In genomic region chrX:142680391-142681055, GRCm38 (mm10) we compare ENCODE assay signal across 8 mouse cellular contexts. TPM values are rescaled to one million over a fixed set of nuclear protein-coding genes. Genes with fewer than 3 reads are reported as not detected.
A peak's percentile ranks its signal among the peaks of the same experiment; 100 is the strongest.
DNase-seq lines count a peak whose midpoint lies in the region; ATAC-seq lines count a peak whose summit lies in the region.

No protein-coding gene starts in this region.

- peak; percentile 13 for DNase-seq in ovary, postnatal 10 days (ENCODE audit: low spot score)
- no peak for DNase-seq in ovary, adult 18-20 months (ENCODE audit: low spot score)
- DNase-seq in adipocyte (ENCODE audit: low spot score): peak; percentile 53
- DNase-seq in hindbrain, embryonic 14.5 days (ENCODE audit: low spot score): no peak
- peak; percentile 72 for DNase-seq in liver, embryonic 11.5 days (ENCODE audit: low spot score)

- no peak overlapping the region for H3K9ac ChIP-seq in embryonic facial prominence, embryonic 15.5 days
- H3K9ac ChIP-seq in hindbrain, embryonic 14.5 days: 0 out of 2 replicates have a peak overlapping the region, but pooled peaks have one; percentile 71
- H3K9ac ChIP-seq in liver, embryonic 11.5 days (ENCODE audit: low read depth, low read length): peak overlapping the region; percentile 59; the same call in 1 of the 2 replicates
- H3K9ac ChIP-seq in neural tube, embryonic 13.5 days: peak overlapping the region; percentile 79

- H3K36me3 ChIP-seq in embryonic facial prominence, embryonic 15.5 days: no peaks in the 10 kb centered on the region
- H3K36me3 ChIP-seq in hindbrain, embryonic 14.5 days (replicated peaks; ENCODE audit: control insufficient read depth, insufficient read depth): no peaks in the 10 kb centered on the region
- no peaks in the 10 kb centered on the region for H3K36me3 ChIP-seq in liver, embryonic 11.5 days (ENCODE audit: control insufficient read depth, insufficient read depth, low read length)
- no peaks in the 10 kb centered on the region for H3K36me3 ChIP-seq in neural tube, embryonic 13.5 days

- H3K9me3 ChIP-seq in embryonic facial prominence, embryonic 15.5 days (replicated peaks): no peaks in the 10 kb centered on the region
- no peaks in the 10 kb centered on the region for H3K9me3 ChIP-seq in hindbrain, embryonic 14.5 days (ENCODE audit: control insufficient read depth, low read length)
- no peaks in the 10 kb centered on the region for H3K9me3 ChIP-seq in liver, embryonic 11.5 days (ENCODE audit: control insufficient read depth, low read length)
- H3K9me3 ChIP-seq in neural tube, embryonic 13.5 days: no peaks in the 10 kb centered on the region

- 14% methylated on average over 19 of the region's 19 CpGs for WGBS in embryonic facial prominence, embryonic 15.5 days
- WGBS in hindbrain, embryonic 14.5 days: 24% methylated on average over 19 of the region's 19 CpGs
- WGBS in liver, embryonic 11.5 days: 14% methylated on average over 14 of the region's 19 CpGs
- WGBS in neural tube, embryonic 13.5 days: 12% methylated on average over 19 of the region's 19 CpGs

- no peak for ATAC-seq in embryonic facial prominence, embryonic 15.5 days (ENCODE audit: insufficient number of reproducible peaks, low FRiP score, low TSS enrichment, low read depth)
- ATAC-seq in hindbrain, embryonic 14.5 days (ENCODE audit: low FRiP score): peak; percentile 35
- peak; percentile 10; the same call in 1 of the 2 replicates for ATAC-seq in liver, embryonic 11.5 days (replicated peaks; ENCODE audit: low FRiP score)
- peak; percentile 41 for ATAC-seq in neural tube, embryonic 13.5 days (ENCODE audit: low read depth)
- ATAC-seq in megakaryocyte-erythroid progenitor cell, adult 5-6 weeks (replicated peaks; ENCODE audit: low FRiP score, low TSS enrichment, poor library complexity, severe bottlenecking): no peak

- H3K27ac ChIP-seq in embryonic facial prominence, embryonic 15.5 days (replicated peaks): peak overlapping the region; percentile 95
- peak overlapping the region; percentile 75 for H3K27ac ChIP-seq in hindbrain, embryonic 14.5 days
- H3K27ac ChIP-seq in liver, embryonic 11.5 days (ENCODE audit: low read depth, low read length): peak overlapping the region; percentile 91
- H3K27ac ChIP-seq in neural tube, embryonic 13.5 days (replicated peaks): peak overlapping the region; percentile 90

- peaks cover 11% of the 10 kb centered on the region for H3K27me3 ChIP-seq in embryonic facial prominence, embryonic 15.5 days
- 0 out of 2 replicates have a peak, but pooled peaks cover 6% of the 10 kb centered on the region for H3K27me3 ChIP-seq in hindbrain, embryonic 14.5 days (ENCODE audit: control insufficient read depth, insufficient read depth, low read length)
- H3K27me3 ChIP-seq in liver, embryonic 11.5 days (replicated peaks; ENCODE audit: control insufficient read depth, insufficient read depth, low read length): peaks cover 4% of the 10 kb centered on the region
- H3K27me3 ChIP-seq in neural tube, embryonic 13.5 days: peaks cover 46% of the 10 kb centered on the region

- H3K4me2 ChIP-seq in embryonic facial prominence, embryonic 15.5 days (replicated peaks): peak overlapping the region; percentile 58
- peak overlapping the region; percentile 63 for H3K4me2 ChIP-seq in hindbrain, embryonic 14.5 days (replicated peaks)
- peak overlapping the region; percentile 70 for H3K4me2 ChIP-seq in liver, embryonic 11.5 days
- H3K4me2 ChIP-seq in neural tube, embryonic 13.5 days: peak overlapping the region; percentile 69

- peak overlapping the region; percentile 56 for H3K4me3 ChIP-seq in embryonic facial prominence, embryonic 15.5 days (replicated peaks)
- peak overlapping the region; percentile 58 for H3K4me3 ChIP-seq in hindbrain, embryonic 14.5 days (replicated peaks; ENCODE audit: low read length)
- H3K4me3 ChIP-seq in liver, embryonic 11.5 days (ENCODE audit: low read depth, low read length): peak overlapping the region; percentile 69
- H3K4me3 ChIP-seq in neural tube, embryonic 13.5 days: peak overlapping the region; percentile 57

- H3K4me1 ChIP-seq in embryonic facial prominence, embryonic 15.5 days: peaks cover 11% of the 10 kb centered on the region; the same call in 1 of the 2 replicates
- peaks cover 21% of the 10 kb centered on the region for H3K4me1 ChIP-seq in hindbrain, embryonic 14.5 days (replicated peaks; ENCODE audit: control insufficient read depth, insufficient read depth, low read length)
- peaks cover 20% of the 10 kb centered on the region for H3K4me1 ChIP-seq in liver, embryonic 11.5 days (replicated peaks; ENCODE audit: control insufficient read depth, insufficient read depth, low read length)
- peaks cover 33% of the 10 kb centered on the region for H3K4me1 ChIP-seq in neural tube, embryonic 13.5 days (replicated peaks)

RNA-seq across cellular contexts. Expression of gene Tmem164, which starts 0.7 kb away (rescaled TPM):
- 47.3 and 48.1 TPM in 2 replicates for polyA plus RNA-seq in embryonic facial prominence, embryonic 15.5 days (2015; fragmentation: Nextera tagmentation; extraction: Ambion mirVana)
- 16.6 and 18.7 TPM in 2 replicates for polyA plus RNA-seq in hindbrain, embryonic 14.5 days (2014; fragmentation: Nextera tagmentation; extraction: Ambion mirVana)
- polyA plus RNA-seq in liver, embryonic 11.5 days (2014; fragmentation: Nextera tagmentation; extraction: Ambion mirVana): 43.8 and 46.3 TPM in 2 replicates
- 34.1 and 37.8 TPM in 2 replicates for polyA plus RNA-seq in neural tube, embryonic 13.5 days (2015; fragmentation: Nextera tagmentation; extraction: Ambion mirVana)
- total RNA-seq in megakaryocyte-erythroid progenitor cell, adult 5-6 weeks (2014; fragmentation: Nextera tagmentation): 44.4 and 58.5 TPM in 2 replicates
- total RNA-seq in megakaryocyte-erythroid progenitor cell, adult 5-6 weeks (2017): 35.3 and 39.9 TPM in 2 replicates

Comparison
In these comparisons a context has a peak if more than half of its experiments do, and no peak if none do; other contexts are left out.
1. DNase-seq: peak in ovary, postnatal 10 days (single experiment), adipocyte (single experiment) and liver, embryonic 11.5 days (single experiment); none in ovary, adult 18-20 months (single experiment) and hindbrain, embryonic 14.5 days (single experiment).
2. ATAC-seq: peak in hindbrain, embryonic 14.5 days (single experiment), liver, embryonic 11.5 days (single experiment) and neural tube, embryonic 13.5 days (single experiment); none in embryonic facial prominence, embryonic 15.5 days (single experiment) and megakaryocyte-erythroid progenitor cell, adult 5-6 weeks (single experiment).
3. Peak in every context shown above with its lines, with median percentiles within 50 percentile points of each other: H3K27ac ChIP-seq, H3K4me2 ChIP-seq and H3K4me3 ChIP-seq.